Mouse (Mus musculus) ES-E14 (cell line): ENCODE data around the gene Aoc2.

ENCODE experiments used
- CHD2 ChIP-seq: IDR thresholded peaks from 2 replicates; pipeline ENCODE4 v1.6.1; 2014; ENCODE audit warnings: mild to moderate bottlenecking, low read depth, low read length, inconsistent platforms
- HCFC1 ChIP-seq: IDR thresholded peaks from 2 replicates; pipeline ENCODE4 v1.6.1; 2012; ENCODE audit warnings: low read length, inconsistent platforms, borderline replicate concordance; ENCODE audit not compliant: insufficient read depth
- MAFK ChIP-seq: IDR thresholded peaks from 2 replicates; pipeline ENCODE4 v1.6.1; 2014; ENCODE audit warnings: mild to moderate bottlenecking, low read depth, low read length, inconsistent platforms; ENCODE audit not compliant: insufficient read depth
- ZC3H11A ChIP-seq: IDR thresholded peaks from 2 replicates; pipeline ENCODE4 v1.6.1; 2012; ENCODE audit warnings: low read depth, mild to moderate bottlenecking, inconsistent platforms, low read length, borderline replicate concordance
- ZNF384 ChIP-seq: IDR thresholded peaks from 2 replicates; pipeline ENCODE4 v1.6.1; 2012; ENCODE audit warnings: low read depth, low read length, inconsistent platforms

DNA sequence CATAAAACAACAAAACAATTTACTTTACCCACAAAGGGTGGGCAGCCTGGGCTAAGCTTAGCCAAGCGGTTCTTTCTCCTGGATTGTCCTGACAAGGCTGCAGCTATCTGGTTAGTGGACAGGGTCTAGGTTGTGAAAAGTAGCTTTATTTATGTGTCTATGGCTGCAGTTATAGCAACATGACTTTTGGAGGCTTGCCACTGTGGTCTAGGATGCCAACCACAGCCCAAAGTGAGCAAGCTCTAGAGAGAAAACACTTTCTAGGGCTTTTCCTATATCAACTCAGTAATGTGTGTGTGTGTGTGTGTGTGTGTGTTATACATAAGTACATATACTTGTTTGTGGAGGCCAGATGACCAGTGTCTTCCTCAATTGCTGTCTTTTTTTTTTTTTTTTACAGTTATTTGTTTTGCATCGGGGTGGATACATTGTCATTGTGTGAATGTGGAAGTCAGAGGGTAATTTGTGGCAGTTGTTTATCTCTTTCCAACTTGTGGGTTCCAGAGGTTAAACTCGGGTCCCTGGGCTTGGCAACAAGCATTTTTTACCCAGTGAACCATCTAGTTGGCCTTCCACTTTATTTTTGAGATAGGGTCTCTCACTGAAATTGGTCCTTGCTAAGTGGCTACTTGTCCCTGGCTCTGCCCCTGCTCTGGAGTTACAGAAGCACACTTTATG is 32.8 kb downstream of the Aoc2 start:
- TF ChIP-seq ZC3H11A (no peak), CHD2 (no peak), MAFK (no peak), ZNF384 (no peak), HCFC1 (no peak)
